Mouse (Mus musculus) layer of hippocampus, postnatal 25 days (tissue): ENCODE measurements around the gene Lasp1. TPM values are rescaled to one million over a fixed set of nuclear protein-coding genes. Genes with fewer than 3 reads are reported as not detected.
A peak's percentile ranks its signal among the peaks of the same experiment; 100 is the strongest.
"Not testable (repeated sequence)": the region's sequence is repeated elsewhere in the genome, so short reads cannot be mapped to it uniquely, and the experiment has no call there.

Source experiments
- DNase-seq, 2 experiments: peaks; one replicate each; pipeline ENCODE4 v3.0.0; 2022; ENCODE audit warnings: mixed read lengths in 2 of 2, low spot score in 1 of 2; ENCODE audit errors: extremely low spot score in 1 of 2
- total RNA-seq, 2 experiments: library from RNA; stranded (reverse); gene quantifications; 2 replicates each; pipeline ENCODE4 v1.2.3; 2021

The Lasp1 gene
- 100 to 1,000 TPM; 102 to 114 TPM for total RNA-seq

DNA sequence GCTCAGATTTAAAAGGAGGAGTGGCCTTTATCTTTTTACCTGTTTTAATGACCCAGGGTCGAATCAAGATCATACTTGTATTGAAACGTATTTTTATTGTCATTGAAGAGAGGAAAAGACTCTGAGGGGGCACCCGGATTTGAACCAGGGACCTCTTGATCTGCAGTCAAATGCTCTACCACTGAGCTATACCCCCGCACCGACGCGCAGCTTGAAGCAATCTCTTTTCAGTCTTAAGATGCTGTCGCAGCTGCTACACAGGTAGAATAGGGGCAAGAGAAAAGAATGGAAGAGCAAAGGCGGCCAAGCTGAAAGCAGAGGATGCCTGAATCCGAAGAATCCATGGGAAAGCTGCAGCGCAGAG lies at the start of gene Lasp1:
Lasp1 (plus strand) TSS at position 219 of the 364 bp plus-strand sequence.
- peak; percentile 95 to 96 for DNase-seq

DNA sequence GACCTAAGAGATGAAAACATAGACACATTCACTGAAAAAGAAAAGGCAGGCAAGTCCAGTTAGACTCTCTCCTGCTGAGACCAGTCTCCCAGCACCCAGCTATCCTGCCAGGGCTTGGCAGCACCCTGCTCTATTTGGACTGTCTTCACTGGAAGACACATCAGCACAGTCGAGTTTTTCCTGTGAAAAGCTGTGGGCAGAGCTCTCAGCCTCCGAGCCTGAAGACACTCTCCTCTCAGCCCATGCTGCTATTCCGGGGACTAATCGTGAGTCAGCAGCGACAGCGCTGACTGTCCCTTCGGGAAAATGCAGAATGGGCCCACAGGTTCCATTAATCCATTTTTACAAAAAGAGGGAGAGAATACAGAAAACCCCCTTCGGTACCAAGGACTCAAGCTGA lies 45.5 kb upstream of the Lasp1 start:
- DNase-seq = no peak

DNA sequence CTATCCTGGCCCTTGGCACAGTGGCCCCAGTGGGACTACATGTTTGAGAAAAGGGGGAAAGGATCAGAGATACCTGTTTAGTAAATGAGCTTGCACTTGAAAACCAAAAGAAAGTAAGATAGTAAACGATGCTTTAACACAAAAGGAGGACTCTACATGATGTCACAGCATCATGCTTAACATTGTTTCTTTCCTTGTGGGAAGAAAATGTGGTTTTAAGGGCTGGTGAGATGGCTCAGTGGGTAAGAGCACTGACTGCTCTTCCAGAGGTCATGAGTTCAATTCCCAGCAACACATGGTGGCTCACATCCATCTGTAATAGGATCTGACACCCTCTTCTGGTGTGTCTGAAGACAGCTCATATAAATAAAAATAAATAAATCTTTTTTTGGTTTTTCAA lies 40.7 kb upstream of the Lasp1 start:
- no peak for DNase-seq

DNA sequence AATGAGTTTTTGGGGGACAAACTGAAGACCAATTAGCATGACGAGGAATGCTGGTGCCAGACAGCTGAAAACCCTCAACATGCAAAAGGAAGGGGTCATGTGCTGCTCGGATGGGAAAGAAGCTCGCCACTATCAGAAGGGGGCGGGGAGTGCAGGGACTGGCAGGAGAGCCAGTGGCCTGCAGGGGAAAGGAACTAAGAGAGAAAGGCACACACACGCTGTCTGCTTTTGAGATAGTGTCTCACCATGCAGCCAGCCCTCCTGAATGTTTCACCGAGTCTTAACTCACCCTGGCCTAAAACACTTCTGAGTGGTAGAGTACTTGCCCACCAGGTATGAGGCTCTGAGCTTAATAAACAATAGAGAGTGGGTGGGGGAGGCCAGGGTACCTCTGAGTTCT lies 39.9 kb upstream of the Lasp1 start:
- DNase-seq = no peak

DNA sequence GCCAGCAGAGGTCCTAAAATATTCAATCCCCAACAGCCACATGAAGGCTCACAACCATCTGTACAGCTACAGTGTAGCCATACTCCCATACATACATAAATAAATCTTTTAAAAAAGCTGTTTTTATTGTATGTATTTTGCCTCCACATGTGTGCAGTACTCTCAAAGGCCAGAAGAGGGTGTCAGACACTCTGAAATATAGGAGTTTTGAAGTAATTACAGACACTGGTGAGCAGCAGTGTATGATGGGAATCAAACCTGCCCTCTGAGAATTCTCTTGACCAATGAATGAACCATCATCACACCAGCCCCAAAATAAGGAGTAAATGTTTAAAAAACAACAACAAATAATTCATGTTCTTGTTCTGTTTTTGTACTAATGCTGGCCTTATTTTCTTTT lies 37.2 kb upstream of the Lasp1 start:
- DNase-seq = no peak

DNA sequence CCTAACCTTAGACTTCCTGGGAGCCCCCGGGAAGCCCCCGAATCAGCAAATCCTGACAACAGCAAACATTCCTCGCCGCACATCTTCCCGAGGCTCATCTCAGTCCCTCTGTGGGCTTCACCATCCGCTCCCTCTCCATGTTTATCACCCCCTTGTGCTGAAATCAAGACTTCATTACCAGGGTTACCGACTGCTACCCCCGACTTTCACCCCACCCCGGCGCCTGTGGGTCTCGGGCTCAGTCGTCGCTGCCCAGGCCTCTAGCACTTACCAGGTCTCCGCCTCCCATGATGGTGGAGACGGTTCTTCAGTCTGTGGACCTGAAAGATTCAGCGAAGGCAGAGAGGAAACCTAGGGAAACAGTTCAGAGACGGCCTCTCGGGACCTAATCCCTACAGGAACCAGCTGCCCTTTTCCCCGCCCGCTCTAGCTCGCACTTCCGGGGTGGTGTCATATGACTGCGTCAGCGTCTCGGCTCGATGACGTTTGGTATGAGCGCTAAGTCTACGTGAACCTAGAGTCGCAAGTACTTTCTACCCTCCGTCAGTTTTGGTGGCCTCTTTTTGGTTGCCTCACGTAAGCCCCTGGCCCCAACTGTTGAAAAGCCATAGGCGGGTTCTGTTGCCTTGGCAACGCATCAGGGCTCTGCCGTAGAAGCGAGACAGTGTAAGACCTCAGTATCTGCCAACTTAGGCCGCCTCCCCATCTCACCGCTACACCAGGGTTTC lies 32.5 kb upstream of the Lasp1 start, which contains the start of gene Cwc25:
Cwc25 (minus strand) TSS at position 403 of the 728 bp plus-strand sequence.
- peak; percentile 89 to 93 for DNase-seq

DNA sequence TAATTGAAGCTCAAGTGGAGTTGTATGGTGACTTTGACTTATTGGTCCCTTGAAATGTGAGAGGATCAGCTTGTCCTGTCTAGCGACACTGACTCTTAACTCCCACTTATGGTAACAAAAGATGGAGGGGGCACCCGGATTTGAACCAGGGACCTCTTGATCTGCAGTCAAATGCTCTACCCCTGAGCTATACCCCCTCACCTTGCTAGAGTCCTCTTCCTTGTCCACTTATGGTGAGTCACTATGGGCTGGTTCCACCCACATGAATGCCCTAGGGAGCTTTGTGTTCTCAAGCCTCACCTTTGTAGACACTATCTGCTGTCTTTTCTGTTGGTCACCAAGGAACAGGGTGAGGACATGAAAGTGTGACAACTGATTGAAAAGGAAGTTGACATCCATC lies 29.1 kb upstream of the Lasp1 start:
- no peak for DNase-seq

DNA sequence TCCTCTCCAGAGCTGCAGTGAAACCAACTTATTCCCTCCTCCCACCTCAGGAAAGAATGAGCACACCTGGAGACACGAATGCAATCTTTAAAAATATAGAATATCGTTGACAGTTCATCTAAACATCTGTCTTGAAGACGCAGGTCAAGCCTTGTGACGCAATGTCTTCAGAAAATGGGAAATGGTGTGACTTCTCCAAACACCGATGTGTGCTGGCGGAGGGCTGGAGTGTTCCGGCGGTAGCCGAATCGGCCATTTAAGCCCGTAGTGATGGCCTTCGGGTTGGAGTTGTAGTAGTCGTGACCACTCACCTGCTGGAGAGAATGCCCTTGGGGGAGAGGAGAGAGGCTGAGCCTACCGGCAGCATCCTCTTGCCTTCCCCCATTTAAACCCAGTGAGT lies 27.4 kb upstream of the Lasp1 start:
- no peak for DNase-seq

DNA sequence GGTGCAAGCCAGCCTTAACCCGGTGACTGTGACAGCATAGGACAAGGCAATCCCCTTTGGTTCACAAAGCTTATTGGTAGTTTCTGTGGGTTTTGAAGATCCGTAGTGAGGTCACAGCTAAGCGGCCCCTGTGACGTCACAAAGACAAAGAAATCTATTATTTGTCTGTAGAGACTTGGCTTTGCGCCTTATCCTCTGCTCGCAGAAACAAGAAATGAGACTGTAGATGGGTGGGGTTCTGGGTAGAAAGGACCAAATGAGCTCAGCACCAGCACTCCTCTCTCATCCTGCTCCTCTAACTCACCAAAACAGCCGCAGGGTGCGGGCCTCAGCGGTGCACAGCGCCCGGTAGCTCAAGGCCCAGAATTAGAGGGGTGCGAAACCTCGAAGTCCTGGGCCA lies 23.6 kb upstream of the Lasp1 start:
- DNase-seq = no peak

DNA sequence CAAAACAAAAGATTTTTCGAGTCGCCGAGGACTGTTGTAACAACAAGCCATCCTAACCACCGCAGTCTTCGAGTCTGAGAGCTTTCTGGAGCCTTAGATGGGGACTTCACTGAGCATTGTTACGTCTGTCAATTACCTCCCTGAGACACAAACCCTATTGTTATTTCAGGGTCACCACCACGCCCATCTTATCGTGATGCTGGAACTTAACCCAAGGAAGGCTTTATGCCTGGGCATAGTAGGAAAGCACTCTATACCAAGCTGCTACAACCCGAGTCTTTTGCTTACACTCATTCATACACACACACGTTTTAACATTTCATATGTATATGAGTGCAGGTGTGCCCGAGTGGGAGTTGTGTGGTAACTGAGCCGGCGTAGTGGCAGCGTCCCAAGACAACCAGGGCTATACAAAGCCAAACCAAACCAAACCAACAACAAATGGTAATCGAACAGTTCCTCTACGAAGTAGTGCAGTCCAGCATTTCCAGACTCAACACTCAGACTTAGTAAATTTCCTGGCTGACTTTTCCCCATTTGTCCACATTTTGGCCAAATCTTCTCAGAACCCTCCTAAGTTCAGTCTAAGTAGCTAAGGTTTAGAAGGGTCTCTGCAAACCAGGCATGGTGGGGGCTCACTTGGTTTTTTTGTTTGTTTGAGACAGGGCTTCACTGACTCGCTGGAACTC lies 22.8 kb upstream of the Lasp1 start, which contains the start of gene 1700001P01Rik:
1700001P01Rik (minus strand) TSS at position 111 of the 689 bp plus-strand sequence.
- no peak for DNase-seq

DNA sequence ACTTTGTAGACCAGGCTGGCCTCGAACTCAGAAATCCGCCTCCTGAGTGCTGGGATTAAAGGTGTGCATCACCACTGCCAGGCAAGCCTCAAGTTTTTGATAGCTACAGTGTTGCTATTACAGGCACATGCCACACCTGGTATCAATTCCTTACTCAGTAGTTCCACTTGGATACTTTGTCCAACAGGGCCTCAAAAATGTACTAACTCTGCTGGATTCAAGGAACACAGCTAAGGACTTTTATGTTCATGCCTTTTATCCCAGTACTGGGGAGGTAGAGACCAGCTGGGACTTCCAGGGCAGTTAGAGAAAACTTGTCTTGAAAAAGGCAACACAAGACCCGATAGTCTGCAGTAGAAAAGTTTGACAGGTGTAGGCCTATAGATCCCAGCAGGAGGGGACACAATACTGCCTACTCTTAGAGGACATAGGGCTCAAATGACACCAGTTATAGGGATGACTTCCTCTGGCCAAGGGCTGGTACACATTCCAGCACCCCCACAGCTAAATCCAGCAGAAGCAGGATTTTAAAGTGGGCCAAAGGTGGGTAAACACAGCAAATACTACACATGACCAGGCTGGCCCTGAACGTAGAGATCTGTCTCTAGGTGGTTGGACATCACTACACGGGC lies 22.2 kb upstream of the Lasp1 start:
- DNase-seq = no peak

DNA sequence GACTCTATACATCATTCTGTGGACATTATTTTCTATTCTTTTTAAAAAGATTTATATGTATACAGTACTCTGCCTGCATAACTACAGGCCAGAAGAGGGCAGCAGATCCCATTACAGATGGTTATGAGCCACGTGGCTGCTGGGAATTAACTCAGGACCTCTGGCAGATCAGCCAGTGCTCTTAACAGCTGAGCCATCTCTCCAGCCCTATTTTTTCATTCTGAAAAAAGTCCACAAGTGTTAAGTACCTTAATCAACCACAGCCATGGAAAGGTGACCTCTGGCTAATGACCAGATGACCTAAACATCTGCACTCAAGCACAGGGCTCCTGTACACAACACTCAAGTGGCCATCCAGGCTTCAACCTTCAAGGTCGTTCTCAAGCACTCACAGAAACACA lies 21.7 kb upstream of the Lasp1 start:
- DNase-seq = no peak

DNA sequence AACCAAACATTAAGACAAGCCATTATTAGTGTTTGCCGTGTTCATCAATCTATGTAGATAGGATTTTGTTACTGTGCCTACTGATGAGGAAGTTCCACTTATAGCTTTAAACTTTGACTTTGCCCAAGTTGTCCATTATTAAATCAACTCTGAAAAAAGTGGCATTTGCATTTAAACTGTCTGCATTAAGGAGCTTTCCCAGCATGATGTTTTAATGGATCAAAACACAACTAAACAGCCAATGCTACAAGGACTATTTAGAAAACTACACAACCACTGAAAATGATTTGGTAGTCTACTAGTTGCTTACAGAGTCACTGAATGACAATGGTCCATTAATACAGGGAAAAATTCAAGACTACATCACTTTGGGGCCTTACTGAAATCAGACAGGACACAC lies 19.9 kb upstream of the Lasp1 start:
- DNase-seq = no peak

DNA sequence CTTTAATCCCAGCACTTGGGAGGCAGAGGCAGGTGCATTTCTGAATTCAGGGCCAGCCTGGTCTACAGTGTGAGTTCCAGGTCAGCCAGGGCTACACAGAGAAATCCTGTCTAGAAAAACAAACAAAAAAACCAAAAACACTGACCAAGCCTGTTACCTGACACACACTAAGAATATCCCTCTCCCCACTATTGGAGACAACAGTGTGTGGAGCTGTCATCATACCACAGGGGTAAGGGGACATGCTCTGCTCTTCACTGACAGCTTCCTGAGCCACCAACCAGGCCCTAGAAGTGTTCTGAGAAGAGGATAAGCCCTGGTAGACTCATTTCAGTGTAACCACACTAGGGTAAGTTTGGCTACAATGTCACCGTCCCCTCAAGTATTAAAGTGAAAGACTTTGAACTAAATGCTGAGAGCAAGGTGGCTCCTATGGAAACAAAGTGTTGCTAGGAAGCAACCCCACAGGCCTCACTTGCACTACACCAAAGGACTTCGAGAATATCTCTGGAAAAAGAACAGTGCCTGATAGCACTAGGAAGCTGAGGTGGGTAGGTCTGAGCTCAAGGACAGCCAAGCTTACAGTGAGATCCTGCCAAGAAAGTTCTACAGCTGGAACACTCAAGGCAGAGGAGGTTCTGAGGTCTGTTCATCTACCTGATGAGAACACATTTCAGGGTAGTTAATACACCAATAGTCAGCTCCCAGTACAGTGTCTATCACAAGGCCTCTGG lies 18.7 kb upstream of the Lasp1 start:
- DNase-seq = no peak

DNA sequence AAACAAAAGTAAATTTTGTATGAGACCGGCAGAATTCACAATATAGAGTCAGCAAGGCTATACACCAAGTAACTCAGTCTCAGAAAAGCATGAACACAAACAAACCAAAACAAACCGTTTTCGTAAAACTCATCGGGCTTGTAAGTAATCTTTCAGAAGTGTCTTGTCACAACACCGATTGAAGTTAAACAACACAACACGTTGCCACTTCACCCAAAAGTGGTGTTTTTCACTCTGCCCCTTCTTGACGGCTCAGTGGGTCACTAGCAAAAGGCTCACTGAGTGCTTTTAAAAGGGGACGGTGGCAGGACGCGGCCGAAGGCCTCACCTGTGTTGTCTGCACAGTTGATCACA lies 17.3 kb upstream of the Lasp1 start:
- no peak for DNase-seq

DNA sequence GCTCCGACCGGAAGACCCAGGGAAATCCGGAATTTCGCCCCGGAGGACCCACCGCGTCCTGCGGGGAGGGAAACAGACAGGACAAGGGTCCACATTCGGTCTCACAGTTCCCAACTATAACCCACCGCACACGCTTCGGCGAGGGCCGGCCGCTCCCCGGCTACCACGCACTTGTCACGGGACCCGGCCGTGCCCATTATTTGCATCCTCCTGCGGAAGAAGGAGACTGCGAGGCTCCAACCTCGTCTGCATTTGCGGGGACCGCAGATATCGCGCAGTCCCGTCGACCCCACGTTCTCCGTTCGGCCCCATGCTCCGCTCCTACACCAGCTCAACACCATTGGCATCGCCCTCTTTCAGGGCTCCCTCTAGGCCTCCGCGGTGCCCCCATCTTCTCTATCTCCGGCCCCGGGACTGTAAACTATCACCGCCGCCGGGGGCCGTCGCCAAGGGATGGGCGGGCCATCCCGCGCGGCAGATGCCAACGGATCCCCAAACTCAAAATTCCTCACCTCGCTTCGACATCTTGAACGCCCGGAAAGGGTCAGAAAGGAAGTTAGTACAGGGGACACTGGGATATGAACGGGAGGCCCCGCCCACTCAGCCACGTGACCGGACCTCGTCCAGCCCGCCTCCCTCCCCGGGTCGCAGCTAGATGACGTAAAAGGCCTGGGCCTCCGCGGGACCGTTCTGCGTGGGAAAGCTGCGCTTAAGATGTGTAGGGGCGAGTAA lies 16.8 kb upstream of the Lasp1 start, which contains the start of gene Rpl23:
Rpl23 (minus strand) TSS at position 606 of the 732 bp plus-strand sequence.
- DNase-seq = peak; percentile 99

DNA sequence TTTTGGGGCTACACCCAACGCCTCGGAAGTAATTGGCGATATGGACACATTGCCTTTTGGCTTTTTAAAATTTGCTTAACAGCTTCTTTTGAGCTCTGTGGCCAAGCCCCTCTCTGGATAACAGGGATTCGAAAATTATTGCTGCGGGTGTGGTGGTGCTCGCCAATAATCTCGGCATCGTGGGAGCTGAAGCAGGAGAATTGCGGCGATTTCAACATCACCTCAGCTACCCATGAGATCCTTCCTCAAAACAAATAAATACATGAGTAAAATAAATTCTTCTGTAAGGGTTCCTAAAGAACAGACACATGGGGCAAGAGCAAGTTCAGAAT lies 16.3 kb upstream of the Lasp1 start:
- DNase-seq = no peak

DNA sequence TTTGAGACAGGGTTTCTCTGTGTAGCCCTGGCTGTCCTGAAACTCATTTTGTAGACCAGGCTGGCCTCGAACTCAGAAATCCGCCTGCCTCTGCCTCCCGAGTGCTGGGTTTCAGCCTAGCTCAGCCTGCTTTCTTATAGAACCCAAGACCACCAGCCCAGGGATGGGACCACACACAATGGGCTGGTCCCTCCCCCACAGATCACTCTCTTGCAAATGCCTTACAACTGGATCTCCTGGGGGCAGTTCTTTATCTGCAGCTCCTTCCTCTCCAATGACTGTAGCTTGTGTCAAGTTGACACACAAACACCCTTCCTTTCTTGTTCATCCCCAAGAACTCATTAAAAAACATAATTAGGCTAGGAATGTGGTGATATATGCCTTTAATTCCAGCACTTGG lies 10.8 kb upstream of the Lasp1 start:
- no peak for DNase-seq

DNA sequence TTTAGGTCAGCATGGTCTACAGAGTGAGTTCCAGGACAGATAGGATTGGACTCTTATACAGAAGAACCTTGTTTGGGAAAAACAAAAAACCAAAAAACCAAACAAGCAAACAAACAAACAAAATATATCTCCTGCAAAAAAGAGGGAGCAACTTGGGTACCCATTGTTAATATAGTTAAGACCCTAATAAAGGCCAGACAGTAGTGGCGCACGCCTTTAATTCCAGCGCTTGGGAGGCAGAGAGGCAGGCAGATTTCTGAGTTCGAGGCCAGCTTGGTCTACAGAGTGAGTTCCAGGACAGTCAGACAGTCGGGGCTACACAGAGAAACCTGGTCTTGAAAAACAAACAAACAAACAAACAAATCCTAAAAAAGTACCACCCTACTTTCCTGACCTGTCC lies 9.1 kb upstream of the Lasp1 start:
- DNase-seq = no peak

DNA sequence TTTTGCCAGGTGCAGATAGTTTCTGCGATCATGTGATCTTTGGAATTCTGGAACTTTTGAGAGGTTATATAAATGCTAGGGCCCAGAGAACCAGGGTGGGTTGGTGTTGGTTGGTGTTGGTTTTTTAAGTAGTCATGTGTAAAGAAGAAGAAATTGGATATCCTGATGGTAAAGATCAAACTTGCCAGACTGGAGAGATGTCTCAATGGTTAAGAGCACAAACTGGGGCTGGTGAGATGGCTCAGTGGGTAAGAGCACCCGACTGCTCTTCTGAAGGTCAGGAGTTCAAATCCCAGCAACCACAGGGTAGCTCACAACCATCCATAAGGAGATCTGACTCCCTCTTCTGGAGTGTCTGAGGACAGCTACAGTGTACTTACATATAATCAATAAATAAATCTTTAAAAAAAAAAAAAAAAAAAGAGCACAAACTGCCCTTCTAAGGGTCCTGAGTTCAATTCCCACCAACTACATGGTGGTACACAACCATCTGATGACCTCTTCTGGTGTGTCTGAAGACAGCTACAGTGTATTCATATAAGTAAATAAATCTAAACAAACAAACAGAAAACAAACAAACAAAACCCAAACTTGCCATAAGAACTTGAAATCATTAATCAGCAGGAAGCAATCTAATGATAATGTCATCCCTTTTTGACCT lies 7.9 kb upstream of the Lasp1 start:
- not testable (repeated sequence) for DNase-seq
